Mouse (Mus musculus): Measurements from ENCODE around the gene Gm10073. TPM values are rescaled to one million over a fixed set of nuclear protein-coding genes. Genes with fewer than 3 reads are reported as not detected.

Gene Gm10073
- polyA plus RNA-seq, 1 experiment from 2014 or later: 7.3 TPM

GRCm38 (mm10) chr8:106527241-106528036 is 45.8 kb downstream of the Gm10073 start:
- H3K4me3 ChIP-seq (ENCODE audit: low read depth, low read length): no peak overlapping the region
- ATAC-seq (no peak), DNase-seq (peak; percentile 30)
- H3K36me3 ChIP-seq (replicated peaks; ENCODE audit: insufficient read depth, low read length): no peaks in the 10 kb centered on the region
- no peak overlapping the region for H3K4me2 ChIP-seq (ENCODE audit: low read depth, low read length)
- H3K27me3 ChIP-seq (ENCODE audit: insufficient read depth, low read length): no peaks in the 10 kb centered on the region
- no peak overlapping the region for H3K9ac ChIP-seq (replicated peaks)
- no peaks in the 10 kb centered on the region for H3K9me3 ChIP-seq (ENCODE audit: low read length)
- TF ChIP-seq CTCF (IDR thresholded peaks at IDR 0.05; ENCODE audit: low read depth): peak; percentile 63
- no peak for TF ChIP-seq EP300 (IDR thresholded peaks at IDR 0.05; ENCODE audit: low read depth)
- 71% methylated on average over 9 of the region's 9 CpGs for WGBS (ENCODE audit: insufficient replicate concordance)
- no peaks in the 10 kb centered on the region for H3K4me1 ChIP-seq (ENCODE audit: insufficient read depth)
- no peak overlapping the region for H3K27ac ChIP-seq (ENCODE audit: low read depth)

DNA sequence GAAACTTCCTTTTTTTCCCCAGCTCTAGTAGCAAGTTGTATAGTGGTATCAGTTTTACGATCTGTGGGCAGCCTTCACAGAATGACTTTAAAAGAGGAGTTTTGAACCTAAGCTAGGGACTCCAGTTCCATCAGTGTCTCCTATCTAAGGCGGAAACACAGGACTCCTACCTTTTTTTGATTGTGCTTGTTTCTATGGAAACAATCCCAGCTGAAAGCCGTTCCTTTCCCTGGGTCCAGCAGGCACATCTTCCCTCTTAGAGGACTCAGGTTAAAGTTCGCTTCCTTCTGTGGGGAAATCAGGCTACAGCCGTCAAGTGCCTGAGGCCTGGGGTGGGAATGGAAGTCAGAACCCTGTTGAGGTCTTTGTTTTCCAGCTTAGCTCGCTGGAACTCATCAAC is 46.5 kb downstream of the Gm10073 start:
- Histone ChIP-seq H3K9me3 (ENCODE audit: low read length) (no peaks in the 10 kb centered on the region), H3K27me3 (ENCODE audit: insufficient read depth, low read length) (no peaks in the 10 kb centered on the region), H3K36me3 (replicated peaks; ENCODE audit: insufficient read depth, low read length) (no peaks in the 10 kb centered on the region), H3K27ac (ENCODE audit: low read depth) (no peak overlapping the region), H3K4me1 (ENCODE audit: insufficient read depth) (no peaks in the 10 kb centered on the region), H3K9ac (replicated peaks) (no peak overlapping the region), H3K4me2 (ENCODE audit: low read depth, low read length) (no peak overlapping the region), H3K4me3 (ENCODE audit: low read depth, low read length) (no peak overlapping the region)
- ATAC-seq (no peak), DNase-seq (no peak)
- TF ChIP-seq EP300 (IDR thresholded peaks at IDR 0.05; ENCODE audit: low read depth): no peak
- no peak for TF ChIP-seq CTCF (IDR thresholded peaks at IDR 0.05; ENCODE audit: low read depth)
- 51% methylated on average over 6 of the region's 6 CpGs for WGBS (ENCODE audit: insufficient replicate concordance)

Other genes starting within 250 kb of the Gm10073 start
- 1.2 and 1.3 TPM in 2 replicates for gene Smpd3, start 235.5 kb downstream of the Gm10073 start, polyA plus RNA-seq (2015; fragmentation: Nextera tagmentation; extraction: Ambion mirVana)
- 2.8 and 2.9 TPM in 2 replicates for gene Zfp90, start 158.1 kb downstream of the Gm10073 start, polyA plus RNA-seq (2015; fragmentation: Nextera tagmentation; extraction: Ambion mirVana)
- not detected in 2 replicates for gene 6030452D12Rik, start 72.9 kb downstream of the Gm10073 start, polyA plus RNA-seq (2015; fragmentation: Nextera tagmentation; extraction: Ambion mirVana)
- 0.56 and 0.65 TPM in 2 replicates for gene Cdh3, start 62.6 kb downstream of the Gm10073 start, polyA plus RNA-seq (2015; fragmentation: Nextera tagmentation; extraction: Ambion mirVana)
- 25.0 and 28.8 TPM in 2 replicates for gene Cdh1, start 29.9 kb upstream of the Gm10073 start, polyA plus RNA-seq (2015; fragmentation: Nextera tagmentation; extraction: Ambion mirVana)
- 1.5 and 1.8 TPM in 2 replicates for gene Tango6, start 109.6 kb upstream of the Gm10073 start, polyA plus RNA-seq (2015; fragmentation: Nextera tagmentation; extraction: Ambion mirVana)